Comparison of ENCODE assay signal across 19 mouse cellular contexts in the genomic region with DNA sequence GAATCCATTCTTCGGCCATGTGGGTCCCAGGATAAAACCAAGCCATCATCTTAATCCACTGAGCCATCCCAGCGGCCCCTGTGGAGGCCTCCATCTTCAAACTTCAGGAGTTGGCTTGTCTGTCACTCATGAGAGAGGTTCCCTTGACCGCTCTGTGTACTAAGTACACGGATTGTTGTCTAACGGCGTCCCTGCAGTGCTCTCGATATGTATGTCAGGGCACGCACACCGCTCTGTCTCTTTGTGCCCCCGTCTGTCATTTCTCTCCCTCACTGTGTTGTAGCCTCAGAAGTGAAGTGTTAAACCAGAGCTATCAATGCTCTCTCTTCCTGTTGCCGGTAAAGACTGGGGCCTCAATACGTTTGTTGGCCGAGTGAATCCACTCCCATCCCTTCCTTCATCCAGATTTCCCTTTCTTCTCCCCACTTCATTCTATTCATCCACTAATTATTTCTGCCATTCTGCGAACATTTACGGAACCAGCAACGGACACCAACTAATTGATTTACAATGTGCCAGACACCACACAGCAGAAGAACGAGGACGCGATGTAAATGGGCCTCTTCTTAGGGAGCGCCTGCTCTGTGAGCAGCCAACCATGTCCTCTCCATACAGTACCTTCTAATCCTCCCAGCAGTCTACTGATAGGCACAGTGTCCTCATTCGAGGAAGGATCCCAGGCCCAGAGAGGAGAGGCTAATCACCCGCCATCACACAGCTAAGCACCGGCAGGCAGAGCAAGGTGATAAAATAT.
A peak's percentile ranks its signal among the peaks of the same experiment; 100 is the strongest.
DNase-seq lines count a peak whose midpoint lies in the region; ATAC-seq and TF ChIP-seq lines count a peak whose summit lies in the region.
"Had no signal": no experiment of that assay in that cellular context is flagged by ENCODE, and none has a peak within 500 bp of the region (broad histone marks: within the 10 kb centered on the region; RNA-seq: fewer than 3 reads in every experiment).

No protein-coding gene starts in this region.

- 45% methylated on average over 23 of the region's 23 CpGs for WGBS in forebrain, embryonic 11.5 days
- WGBS in forebrain, embryonic 10.5 days: 52% methylated on average over 23 of the region's 23 CpGs
- 33% methylated on average over 23 of the region's 23 CpGs for WGBS in forebrain, postnatal 0 days
- 24% methylated on average over 23 of the region's 23 CpGs for WGBS in midbrain, embryonic 14.5 days

- no peaks in the 10 kb centered on the region; the same call in 1 of the 2 replicates for H3K4me1 ChIP-seq in forebrain, embryonic 11.5 days (replicated peaks; ENCODE audit: control insufficient read depth, insufficient read depth, low read length)
- peaks cover 8% of the 10 kb centered on the region for H3K4me1 ChIP-seq in forebrain, embryonic 10.5 days
- H3K4me1 ChIP-seq in forebrain, postnatal 0 days (ENCODE audit: insufficient read depth): peaks cover 13% of the 10 kb centered on the region
- H3K4me1 ChIP-seq in midbrain, embryonic 14.5 days (ENCODE audit: control insufficient read depth, insufficient read depth, low read length): 0 out of 2 replicates have a peak, but pooled peaks cover 4% of the 10 kb centered on the region

- no peaks in the 10 kb centered on the region for H3K27me3 ChIP-seq in forebrain, embryonic 11.5 days (ENCODE audit: control insufficient read depth, insufficient read depth, low read length)
- no peaks in the 10 kb centered on the region for H3K27me3 ChIP-seq in forebrain, embryonic 10.5 days (ENCODE audit: poor library complexity, severe bottlenecking)
- no peaks in the 10 kb centered on the region for H3K27me3 ChIP-seq in forebrain, postnatal 0 days (ENCODE audit: insufficient read depth, low read length)
- no peaks in the 10 kb centered on the region for H3K27me3 ChIP-seq in midbrain, embryonic 14.5 days (ENCODE audit: control insufficient read depth, insufficient read depth, low read length)

- no peaks in the 10 kb centered on the region; the same call in 1 of the 2 replicates for H3K9me3 ChIP-seq in forebrain, embryonic 11.5 days (ENCODE audit: control insufficient read depth, low read length)
- H3K9me3 ChIP-seq in forebrain, embryonic 10.5 days: no peaks in the 10 kb centered on the region
- H3K9me3 ChIP-seq in forebrain, postnatal 0 days (ENCODE audit: low read length): no peaks in the 10 kb centered on the region
- no peaks in the 10 kb centered on the region for H3K9me3 ChIP-seq in midbrain, embryonic 14.5 days (ENCODE audit: control insufficient read depth, low read length)

- no peaks in the 10 kb centered on the region for H3K36me3 ChIP-seq in forebrain, embryonic 11.5 days (ENCODE audit: control insufficient read depth, insufficient read depth, low read length)
- no peaks in the 10 kb centered on the region for H3K36me3 ChIP-seq in forebrain, embryonic 10.5 days (replicated peaks)
- no peaks in the 10 kb centered on the region for H3K36me3 ChIP-seq in forebrain, postnatal 0 days (ENCODE audit: insufficient read depth)
- no peaks in the 10 kb centered on the region for H3K36me3 ChIP-seq in midbrain, embryonic 14.5 days (ENCODE audit: control insufficient read depth, insufficient read depth, low read length)
- H3K36me3 ChIP-seq: G1E had no signal

- H3K4me3 ChIP-seq in forebrain, embryonic 11.5 days (ENCODE audit: low read depth, low read length): no peak overlapping the region
- H3K4me3 ChIP-seq in forebrain, embryonic 10.5 days: no peak overlapping the region
- no peak overlapping the region for H3K4me3 ChIP-seq in forebrain, postnatal 0 days (ENCODE audit: low read depth, low read length)
- H3K4me3 ChIP-seq in midbrain, embryonic 14.5 days (replicated peaks; ENCODE audit: low read depth, low read length): no peak overlapping the region

- H3K9ac ChIP-seq in forebrain, embryonic 11.5 days (ENCODE audit: low read length): no peak overlapping the region
- H3K9ac ChIP-seq in forebrain, postnatal 0 days: no peak overlapping the region
- no peak overlapping the region for H3K9ac ChIP-seq in midbrain, embryonic 14.5 days (replicated peaks; ENCODE audit: low read length)

- no peak for DNase-seq in forebrain, embryonic 11.5 days (ENCODE audit: low spot score)
- no peak for DNase-seq in forebrain, embryonic 10.5 days (ENCODE audit: extremely low spot score, low spot score)
- peak; percentile 22 for DNase-seq in Muller cell, postnatal 12 days (ENCODE audit: inconsistent ontology term)
- no peak for DNase-seq in forebrain, postnatal 0 days
- peak; percentile 37 for DNase-seq in midbrain, embryonic 14.5 days
- DNase-seq in thymus, postnatal 4 days: no peak
- DNase-seq in natural killer cell, adult 2 months (ENCODE audit: low spot score in 2 of 2): no peak
- DNase-seq in gastrocnemius, postnatal 14 days: no peak
- DNase-seq: cerebellum, adult 11-12 months; cerebellum, postnatal 25 days; heart, postnatal 14 days; kidney, adult 9 months; layer of hippocampus, postnatal 36 days; liver; lung, adult 18-20 months; lung, postnatal 36 days had no signal

- intact Hi-C loops in gastrocnemius, postnatal 14 days (cut with DNase I; ENCODE audit: low total_unique reads): no loop called here

- H3K27ac ChIP-seq in forebrain, embryonic 11.5 days (ENCODE audit: low read depth, low read length): no peak overlapping the region
- H3K27ac ChIP-seq in forebrain, embryonic 10.5 days: no peak overlapping the region
- no peak overlapping the region for H3K27ac ChIP-seq in forebrain, postnatal 0 days (ENCODE audit: low read depth, low read length)
- no peak overlapping the region for H3K27ac ChIP-seq in midbrain, embryonic 14.5 days (replicated peaks; ENCODE audit: low read depth, low read length)

- TF ChIP-seq CTCF in forebrain, postnatal 0 days (IDR thresholded peaks at IDR 0.05; ENCODE audit: low read depth): no peak

- ATAC-seq in forebrain, embryonic 11.5 days (replicated peaks; ENCODE audit: low FRiP score): 0 out of 2 replicates have a peak, but pooled peaks have one; percentile 53
- ATAC-seq in forebrain, postnatal 0 days: peak; percentile 43; the same call in 1 of the 2 replicates
- no peak for ATAC-seq in midbrain, embryonic 14.5 days (ENCODE audit: low FRiP score, low TSS enrichment)
- ATAC-seq: CD4-positive, CD25-positive, alpha-beta regulatory T cell, adult 4 months had no signal

- no peak overlapping the region for H3K4me2 ChIP-seq in forebrain, embryonic 11.5 days (ENCODE audit: low read depth, low read length, severe bottlenecking)
- no peak overlapping the region for H3K4me2 ChIP-seq in forebrain, postnatal 0 days (ENCODE audit: low read depth)
- 0 out of 2 replicates have a peak overlapping the region, but pooled peaks have one; percentile 21 for H3K4me2 ChIP-seq in midbrain, embryonic 14.5 days (ENCODE audit: low read length)
- H3K4me2 ChIP-seq: heart, embryonic 11.5 days had no signal

Comparison
In these comparisons a context has a peak if more than half of its experiments do, and no peak if none do; other contexts are left out.
1. DNase-seq: peak in Muller cell, postnatal 12 days (single experiment) and midbrain, embryonic 14.5 days (single experiment); none in forebrain, embryonic 11.5 days (single experiment), forebrain, embryonic 10.5 days (single experiment), forebrain, postnatal 0 days (single experiment), thymus, postnatal 4 days (single experiment), natural killer cell, adult 2 months (0 of 2) and gastrocnemius, postnatal 14 days (single experiment).